Comparison of ENCODE assay signal across 8 mouse cellular contexts in genomic region chr2:11778087-11778823, GRCm38 (mm10). TPM values are rescaled to one million over a fixed set of nuclear protein-coding genes. Genes with fewer than 3 reads are reported as not detected.
DNase-seq lines count a peak whose midpoint lies in the region; ATAC-seq and TF ChIP-seq lines count a peak whose summit lies in the region.

No protein-coding gene starts in this region.

- no peaks in the 10 kb centered on the region for H3K27me3 ChIP-seq in forebrain, embryonic 15.5 days

- intact Hi-C loops in heart, postnatal 25 days (cut with DNase I) = loop anchor here (5.0 kb wide), 2 partner anchors 71 to 176 kb away; partner anchors contain the start of genes Il15ra and Rbm17

- peak overlapping the region; percentile 91 for H3K9ac ChIP-seq in ES-E14 (ENCODE audit: insufficient read depth, low read depth, low read length, poor library complexity, severe bottlenecking)
- H3K9ac ChIP-seq in forebrain, embryonic 15.5 days (replicated peaks) = peak overlapping the region; percentile 88

- peak; percentile 76 for DNase-seq in ES-E14 (ENCODE audit: low read depth, low spot score)
- DNase-seq in cerebellum, adult 11-12 months = peak; percentile 85
- peak; percentile 64 for DNase-seq in heart, postnatal 25 days (ENCODE audit: low spot score)
- DNase-seq in layer of hippocampus, adult 18-20 months (ENCODE audit: low spot score in 2 of 2) = peak; percentile 75 to 89
- DNase-seq in lung, adult 2 months = peak; percentile 81
- peak; percentile 69 to 73 for DNase-seq in thymus, adult 18-20 months

- H3K9me3 ChIP-seq in ES-E14 (ENCODE audit: control insufficient read depth, insufficient read depth, low read depth, low read length) = no peaks in the 10 kb centered on the region
- no peaks in the 10 kb centered on the region for H3K9me3 ChIP-seq in forebrain, embryonic 15.5 days

- under 1% methylated on average over 43 of the region's 43 CpGs for WGBS in forebrain, embryonic 15.5 days
- under 1% methylated on average over 43 of the region's 43 CpGs for WGBS in lung, adult 2 months

- peak overlapping the region; percentile 68 for H3K27ac ChIP-seq in ES-E14 (ENCODE audit: insufficient read depth, low read depth, low read length, poor library complexity, severe bottlenecking)
- peak overlapping the region; percentile 95 for H3K27ac ChIP-seq in forebrain, embryonic 15.5 days (replicated peaks)

- H3K4me1 ChIP-seq in ES-E14 (ENCODE audit: control insufficient read depth in 2 of 2, insufficient read depth in 2 of 2, low read length in 2 of 2, poor library complexity in 1 of 2) = peaks cover 0 to 5% of the 10 kb centered on the region in 2 experiments; a peak in 1 of 4 replicates
- peaks cover 39% of the 10 kb centered on the region for H3K4me1 ChIP-seq in forebrain, embryonic 15.5 days
- peaks cover 3% of the 10 kb centered on the region for H3K4me1 ChIP-seq in lung, adult 2 months (ENCODE audit: control insufficient read depth, insufficient read depth, low read length)

- H3K36me3 ChIP-seq in ES-E14 (ENCODE audit: control insufficient read depth, insufficient read depth, low read length, poor library complexity, severe bottlenecking) = peaks cover 6% of the 10 kb centered on the region; the same call in 1 of the 2 replicates
- H3K36me3 ChIP-seq in forebrain, embryonic 15.5 days = peaks cover 25% of the 10 kb centered on the region

- in situ Hi-C loops in ES-E14 (cut with MboI; ENCODE audit: low sequenced_read_pairs in 2 of 2, unreplicated experiment in 2 of 2) = no loop called here

- ATAC-seq in forebrain, embryonic 15.5 days (replicated peaks) = peak; percentile 91
- peak; percentile 81 for ATAC-seq in neutrophil, adult 5-6 weeks (ENCODE audit: extremely low read depth, insufficient number of reproducible peaks, low FRiP score, poor library complexity, severe bottlenecking)

- H3K4me2 ChIP-seq in forebrain, embryonic 15.5 days (replicated peaks) = peak overlapping the region; percentile 86

- TF ChIP-seq POLR2A in lung, adult 2 months (IDR thresholded peaks at IDR 0.05; ENCODE audit: borderline replicate concordance, extremely low read depth, low read depth, low read length) = no peak

- H3K4me3 ChIP-seq in ES-E14 (ENCODE audit: insufficient read depth in 1 of 2, low read depth in 1 of 2, low read length in 2 of 2, poor library complexity in 1 of 2, severe bottlenecking in 1 of 2) = peak overlapping the region; percentile 91 to 96
- peak overlapping the region; percentile 89 for H3K4me3 ChIP-seq in forebrain, embryonic 15.5 days
- peak overlapping the region; percentile 91 for H3K4me3 ChIP-seq in lung, adult 2 months (replicated peaks; ENCODE audit: extremely low read depth, low read depth, low read length)

- 0 out of 2 replicates have a peak, but pooled peaks have one; percentile 1 for TF ChIP-seq CTCF in lung, adult 2 months (IDR thresholded peaks at IDR 0.05; ENCODE audit: insufficient read depth, low read length)

TF ChIP-seq in ES-E14, 5 proteins besides CTCF, POLR2A, EP300 and RAD21:
- TF ChIP-seq ZNF384 (IDR thresholded peaks at IDR 0.05; ENCODE audit: low read depth, low read length) = no peak
- TF ChIP-seq MAFK (IDR thresholded peaks at IDR 0.05; ENCODE audit: insufficient read depth, low read depth, low read length) = no peak
- no peak for TF ChIP-seq ZC3H11A (IDR thresholded peaks at IDR 0.05; ENCODE audit: borderline replicate concordance, low read depth, low read length)
- no peak for TF ChIP-seq HCFC1 (IDR thresholded peaks at IDR 0.05; ENCODE audit: borderline replicate concordance, insufficient read depth, low read length)
- no peak for TF ChIP-seq CHD2 (IDR thresholded peaks at IDR 0.05; ENCODE audit: low read depth, low read length)

RNA-seq across cellular contexts. Expression of gene Ankrd16, which starts 0.6 kb away (rescaled TPM):
- total RNA-seq in ES-E14 (2012; rRNA removed) = 33.6 and 44.6 TPM in 2 replicates
- 43.3 and 48.3 TPM in 2 replicates for polyA plus RNA-seq in forebrain, embryonic 15.5 days (2015; fragmentation: Nextera tagmentation; extraction: Ambion mirVana)
- 10 to 100 TPM; 18.8 to 21.5 TPM for total RNA-seq in heart, postnatal 25 days (2021)
- 10 to 100 TPM; 45.5 to 50.0 TPM for total RNA-seq in layer of hippocampus, adult 18-20 months (2021)
- 41.7 and 53.1 TPM in 2 replicates for polyA plus RNA-seq in lung, adult 2 months (2012; rRNA removed)
- 82.4 and 98.9 TPM in 2 replicates for total RNA-seq in neutrophil, adult 5-6 weeks (2017)

RNA-seq across cellular contexts. Expression of gene Fbh1, which starts 0.9 kb away (rescaled TPM):
- total RNA-seq in ES-E14 (2012; rRNA removed) = 45.3 and 51.3 TPM in 2 replicates
- polyA plus RNA-seq in forebrain, embryonic 15.5 days (2015; fragmentation: Nextera tagmentation; extraction: Ambion mirVana) = 124 and 128 TPM in 2 replicates
- total RNA-seq in heart, postnatal 25 days (2021) = 10 to 100 TPM; 72.5 to 73.6 TPM
- 10 to 100 TPM; 78.6 to 83.4 TPM for total RNA-seq in layer of hippocampus, adult 18-20 months (2021)
- 34.2 and 44.9 TPM in 2 replicates for polyA plus RNA-seq in lung, adult 2 months (2012; rRNA removed)
- 106 and 119 TPM in 2 replicates for total RNA-seq in neutrophil, adult 5-6 weeks (2017)

Comparison
In these comparisons a context has a peak if more than half of its experiments do, and no peak if none do; other contexts are left out.
1. Peak in every context shown above with its lines: DNase-seq, ATAC-seq, H3K4me3 ChIP-seq and H3K27ac ChIP-seq.